Mouse (Mus musculus) layer of hippocampus, postnatal 10 days (tissue): ENCODE measurements around the gene C330021F23Rik. TPM values are rescaled to one million over a fixed set of nuclear protein-coding genes. Genes with fewer than 3 reads are reported as not detected.

Experiments
- DNase-seq, 2 experiments: peaks; one replicate each; pipeline ENCODE4 v3.0.0; 2021; ENCODE audit warnings: low spot score in 2 of 2
- total RNA-seq, 2 experiments: library from RNA; stranded (reverse); gene quantifications; 2 replicates each; pipeline ENCODE4 v1.2.3; 2021

Gene C330021F23Rik
- total RNA-seq, 2 experiments from 2014 or later, result not detected

DNA sequence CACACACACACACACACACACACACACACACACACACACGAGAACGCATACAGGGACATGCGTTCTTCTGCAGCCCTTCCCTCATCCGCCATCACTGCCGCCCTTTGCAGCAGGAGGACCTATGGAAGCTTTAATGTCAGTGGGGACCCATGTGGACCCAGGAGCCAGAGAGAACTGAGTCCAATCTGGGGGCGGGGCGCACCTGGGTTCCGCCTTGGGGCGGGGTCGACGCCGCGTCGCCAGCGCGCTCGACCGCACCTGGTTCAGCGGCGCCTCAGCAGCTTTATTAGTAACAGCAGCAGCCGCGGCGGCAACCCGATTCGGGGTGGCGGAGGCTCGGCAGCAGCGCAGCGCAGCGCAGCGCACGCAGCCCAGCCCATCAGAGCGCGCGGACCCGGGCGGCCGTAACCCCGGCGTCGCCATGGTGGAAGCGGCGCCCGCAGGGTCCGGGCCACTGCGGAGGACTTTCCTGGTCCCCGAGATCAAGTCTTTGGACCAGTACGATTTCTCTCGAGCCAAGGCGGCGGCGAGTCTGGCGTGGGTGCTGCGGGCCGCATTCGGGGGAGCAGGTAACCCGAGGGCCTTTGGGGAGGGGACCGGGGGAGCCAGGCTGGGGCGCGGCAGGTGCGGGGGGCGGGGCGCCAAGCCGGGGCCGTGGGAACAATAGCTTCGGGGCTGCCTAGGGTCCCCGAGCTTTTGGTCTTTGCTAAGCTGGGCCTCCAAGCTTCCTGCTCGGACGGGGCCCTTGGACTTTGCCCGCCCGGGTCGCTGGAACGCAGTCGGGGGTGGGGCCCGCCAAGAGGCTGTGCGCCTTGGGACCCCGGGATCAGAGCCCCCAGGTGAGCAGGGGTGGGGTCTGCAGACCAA is 19.8 kb downstream of the C330021F23Rik start:
- peak; percentile 52 to 73 for DNase-seq

DNA sequence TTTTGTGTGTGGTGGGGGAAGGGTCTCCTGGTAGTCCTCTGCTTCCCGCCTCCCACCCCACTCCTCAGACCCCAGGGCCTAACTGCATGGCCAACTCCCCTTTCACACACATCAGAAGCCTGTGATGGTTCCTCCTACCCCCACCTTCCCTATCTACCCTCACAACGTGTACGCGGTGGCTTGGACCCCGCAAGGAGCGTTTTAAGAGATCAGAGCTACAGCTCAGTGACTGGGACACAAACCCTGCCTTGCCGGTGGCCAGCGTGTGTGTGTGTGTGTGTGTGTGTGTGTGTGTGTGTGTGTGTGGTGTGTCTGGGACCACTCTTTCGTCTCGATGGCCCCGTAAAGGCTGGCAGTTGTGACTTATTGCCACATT is 20.5 kb downstream of the C330021F23Rik start:
- no peak for DNase-seq

DNA sequence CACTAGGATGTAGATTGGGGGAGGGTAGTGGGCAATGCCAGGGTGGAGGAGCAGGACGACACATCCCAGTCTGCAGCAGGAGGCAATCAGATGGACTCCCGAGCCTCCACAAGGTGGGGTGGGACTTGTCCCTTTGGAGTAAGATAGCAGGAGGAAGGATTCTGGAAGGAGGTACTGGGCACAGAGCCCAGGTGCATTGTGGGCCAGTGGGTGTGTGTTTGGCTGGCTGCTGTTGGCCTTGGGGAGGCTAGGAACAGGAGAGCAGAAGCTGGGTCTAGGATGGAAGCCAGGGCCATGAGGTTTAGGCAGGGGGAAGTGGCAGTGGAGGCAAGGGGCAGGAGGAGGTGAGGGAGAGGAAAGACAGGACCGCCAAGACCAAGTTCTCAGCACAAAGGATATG is 25.7 kb downstream of the C330021F23Rik start:
- DNase-seq, result no peak

DNA sequence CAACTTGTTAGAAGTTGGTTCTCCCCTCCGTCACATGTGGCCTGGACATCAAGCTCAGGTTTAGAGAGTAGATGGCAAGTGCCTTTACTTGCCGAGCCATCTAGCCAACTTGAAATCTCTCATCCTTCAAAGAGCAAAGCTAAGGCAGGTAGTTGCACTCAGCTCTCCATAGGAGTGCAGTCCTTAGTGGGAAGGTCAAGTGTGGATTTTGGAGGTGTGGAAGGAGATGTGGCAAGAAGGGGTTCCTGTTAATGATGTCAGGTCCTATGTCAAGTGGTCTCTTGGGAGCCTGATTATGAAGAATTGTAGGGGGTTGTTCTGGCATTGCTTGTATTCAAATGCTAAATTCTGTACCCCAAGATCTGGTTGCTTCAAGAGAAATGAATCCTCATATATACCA is 26.7 kb downstream of the C330021F23Rik start:
- no peak for DNase-seq

DNA sequence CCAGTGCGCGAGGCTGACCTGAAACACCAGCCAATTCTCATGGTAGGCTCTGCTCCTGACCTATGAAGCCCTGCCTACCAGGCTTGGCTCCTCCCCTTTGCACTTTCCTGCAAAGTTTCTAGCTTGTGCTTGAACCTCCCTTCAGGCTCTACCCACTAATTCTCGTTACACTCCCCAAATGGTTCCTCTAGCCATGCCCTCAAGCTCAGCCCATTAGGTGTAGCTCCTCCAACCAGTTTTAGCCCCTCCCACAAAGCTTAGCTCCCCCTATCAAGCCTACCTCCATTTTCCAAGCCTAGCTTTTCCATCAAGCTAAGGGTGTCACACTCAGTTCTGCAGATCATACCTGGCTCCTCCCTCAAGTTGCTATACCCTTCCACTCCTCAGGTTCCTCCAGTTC is 30.3 kb downstream of the C330021F23Rik start:
- no peak for DNase-seq

DNA sequence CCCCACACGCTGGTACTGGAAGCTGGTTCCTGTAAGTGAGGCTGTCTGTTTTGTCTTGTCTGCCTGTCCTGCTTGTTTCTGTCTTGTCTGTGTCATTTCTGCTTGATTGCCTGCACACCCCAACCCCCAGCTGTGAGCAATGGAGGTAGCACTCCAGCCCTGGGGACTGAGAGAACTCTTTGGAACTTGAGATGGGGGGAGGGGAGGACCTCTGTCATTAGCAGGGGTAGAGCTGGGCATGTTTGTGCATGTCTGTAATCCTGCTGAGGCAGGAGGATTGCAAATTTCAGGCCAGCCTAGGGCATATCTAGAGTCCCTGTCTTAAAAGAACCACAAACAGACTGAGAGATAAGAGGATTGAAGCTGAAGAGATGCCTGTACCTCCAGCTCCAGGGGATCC is 31.4 kb downstream of the C330021F23Rik start:
- no peak for DNase-seq

DNA sequence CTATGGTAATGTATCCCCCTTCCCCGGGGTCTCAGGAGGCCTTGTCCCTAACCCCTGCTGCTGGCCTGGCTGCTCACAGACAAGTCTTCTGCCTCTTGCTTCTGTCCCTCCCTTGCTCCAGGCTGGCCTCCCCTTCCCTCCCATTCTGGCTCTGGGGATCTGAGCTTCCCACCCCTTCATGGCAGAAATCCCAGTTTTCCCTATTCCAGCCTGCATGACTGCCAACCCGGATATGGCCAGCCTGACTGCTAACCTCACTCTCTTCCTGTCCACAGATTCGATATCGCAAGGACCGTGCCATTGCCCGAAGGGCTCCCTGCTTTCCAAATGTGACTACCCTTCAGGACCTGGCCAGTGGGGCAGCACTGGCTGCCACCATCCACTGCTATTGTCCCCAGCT is 32.6 kb downstream of the C330021F23Rik start:
- DNase-seq, result no peak

DNA sequence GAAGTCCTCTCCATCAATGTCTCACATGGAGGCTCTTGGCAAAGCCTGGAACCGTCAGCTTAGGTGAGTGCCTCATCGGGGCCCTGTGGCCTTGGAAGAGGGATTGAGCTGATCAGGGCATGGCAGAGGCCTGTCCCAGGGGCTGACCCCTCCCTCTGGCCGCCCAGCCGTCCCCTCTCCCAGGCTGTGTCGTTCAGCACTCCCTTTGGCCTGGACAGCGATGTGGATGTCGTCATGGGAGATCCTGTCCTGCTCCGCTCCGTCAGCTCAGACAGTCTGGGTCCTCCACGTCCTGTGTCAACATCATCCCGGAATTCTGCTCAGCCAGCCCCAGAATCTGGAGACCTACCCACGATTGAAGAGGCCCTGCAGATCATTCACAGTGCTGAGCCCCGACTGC is 35.6 kb downstream of the C330021F23Rik start:
- DNase-seq, result no peak

DNA sequence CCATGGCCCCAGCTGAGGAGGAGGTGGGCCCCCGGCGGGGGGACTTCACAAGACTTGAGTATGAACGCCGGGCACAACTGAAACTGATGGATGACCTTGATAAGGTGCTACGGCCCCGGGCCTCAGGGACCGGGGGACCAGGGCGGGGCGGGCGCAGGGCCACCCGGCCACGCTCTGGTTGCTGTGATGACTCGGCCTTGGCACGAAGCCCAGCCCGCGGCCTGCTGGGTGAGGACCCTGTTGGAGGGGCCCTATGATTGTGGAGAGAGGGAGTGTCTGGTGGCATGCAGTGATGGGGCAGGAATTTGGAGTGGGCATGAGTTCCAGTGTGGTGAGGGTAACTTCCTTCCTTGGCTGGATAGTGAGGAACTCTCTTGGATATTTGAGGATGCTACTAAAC is 38.8 kb downstream of the C330021F23Rik start:
- DNase-seq, result no peak

DNA sequence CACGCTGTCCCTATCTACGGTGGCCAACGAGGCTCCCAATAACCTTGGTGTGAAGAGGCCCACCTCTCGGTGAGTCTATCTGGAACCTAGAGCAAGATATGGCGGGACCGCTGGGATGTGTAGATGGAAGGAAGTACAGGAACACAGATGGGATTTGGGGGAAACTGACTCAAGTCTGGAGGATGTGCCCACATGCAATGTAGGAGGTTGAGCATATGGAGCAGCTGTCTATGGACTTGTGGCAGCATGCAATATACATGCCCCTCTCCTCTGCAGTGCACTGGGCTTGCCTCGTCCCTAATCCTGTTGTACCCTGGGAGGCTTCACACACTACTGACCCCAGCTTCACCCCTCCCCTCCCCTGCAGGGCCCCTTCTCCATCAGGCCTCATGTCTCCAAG is 40.0 kb downstream of the C330021F23Rik start:
- no peak for DNase-seq

DNA sequence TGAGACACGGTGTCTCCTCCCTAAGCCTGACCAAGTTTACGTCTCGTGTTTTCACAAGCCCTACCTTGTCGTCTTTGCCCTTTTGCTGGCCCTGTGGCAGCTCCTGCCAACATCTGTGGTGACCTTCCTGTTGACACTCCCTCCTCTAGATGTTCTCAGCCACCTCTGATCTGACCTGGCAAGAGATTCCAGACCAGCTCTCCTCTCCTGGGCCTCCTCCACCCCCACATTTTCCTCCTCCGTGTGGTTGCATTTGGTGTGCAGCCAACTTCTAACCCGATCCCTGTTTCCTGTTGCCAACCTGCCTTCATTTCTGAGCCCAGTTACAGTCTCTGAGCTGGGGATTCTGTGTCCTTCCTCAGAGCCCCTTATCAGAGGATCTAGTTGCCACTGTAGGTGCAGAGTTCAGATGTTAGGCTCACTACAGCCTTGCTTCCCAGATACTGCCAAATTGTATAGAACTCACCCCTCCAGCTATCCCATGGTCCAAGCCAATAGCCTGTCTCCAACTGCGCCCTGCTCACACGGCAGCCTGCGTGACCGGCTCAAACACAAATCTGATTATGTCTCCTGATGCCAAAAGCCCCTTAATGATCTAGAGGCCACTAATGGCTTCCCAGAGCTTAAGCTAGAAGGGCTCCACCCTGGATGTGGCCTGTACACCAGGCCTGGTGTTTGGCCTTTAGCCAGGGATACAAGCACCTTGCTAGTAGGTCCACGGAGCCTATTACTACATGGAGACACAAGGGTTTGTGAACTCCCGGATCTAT is 41.4 kb downstream of the C330021F23Rik start:
- no peak for DNase-seq

DNA sequence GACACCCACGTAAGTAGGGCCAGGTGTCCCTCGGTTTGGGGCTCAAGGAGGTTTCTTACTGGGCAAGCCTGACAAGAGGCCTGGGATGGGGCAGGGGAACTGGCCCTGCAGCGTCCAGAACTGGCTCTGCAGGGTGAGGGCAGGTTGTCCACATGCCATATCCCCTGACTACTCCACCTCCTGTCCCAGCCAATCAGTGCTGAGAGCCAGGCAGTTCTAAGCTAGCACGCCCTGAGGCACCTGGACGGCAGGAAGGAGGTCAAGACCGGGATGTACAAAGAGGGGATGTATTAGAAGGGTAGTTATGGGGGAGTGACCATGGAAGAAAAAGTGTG is 42.0 kb downstream of the C330021F23Rik start:
- DNase-seq, result no peak

DNA sequence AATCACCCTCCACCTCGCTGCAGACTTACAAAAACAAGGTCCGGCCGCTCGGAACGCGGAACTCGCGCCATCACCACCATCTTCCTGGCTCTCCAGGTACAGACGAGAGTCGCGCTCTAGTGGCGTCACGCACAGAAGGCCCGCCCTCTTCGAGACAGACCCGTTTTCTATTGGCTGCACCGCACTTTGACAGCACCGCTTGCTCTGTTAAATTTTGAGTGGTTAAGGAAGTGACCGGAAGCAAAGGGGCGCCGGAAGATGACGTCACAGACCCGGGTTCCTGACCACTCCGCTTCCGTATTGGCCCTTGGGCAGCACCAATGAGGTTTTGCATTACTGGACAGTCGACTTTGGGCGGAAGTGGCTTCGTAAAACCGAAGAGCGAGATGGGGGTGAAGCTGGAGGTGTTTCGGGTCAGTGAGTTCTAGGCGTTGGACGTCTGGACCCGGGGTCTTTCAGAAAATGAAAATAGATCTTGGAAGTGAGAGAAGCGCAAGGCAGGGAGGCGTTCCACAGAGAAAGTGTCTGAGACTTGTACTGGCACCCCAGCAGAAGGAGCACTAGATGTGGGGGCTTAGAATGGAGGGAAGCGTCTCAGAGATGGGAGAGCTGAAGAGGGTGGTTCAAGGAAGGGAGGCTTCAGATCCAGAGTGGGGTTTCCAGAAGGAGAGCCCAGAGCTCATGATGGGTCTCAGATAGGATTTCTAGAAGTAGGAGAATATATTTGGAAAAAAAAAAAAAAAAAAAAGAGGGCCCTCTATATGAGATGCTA is 53.6 kb downstream of the C330021F23Rik start, which contains the start of the genes Xab2 and Pet100:
Gene Xab2 (minus strand): TSS at position 118 of the 772 bp plus-strand sequence.
Gene Pet100 (plus strand): TSS at position 350 of the 772 bp plus-strand sequence.
- peak; percentile 98 to 99 for DNase-seq

DNA sequence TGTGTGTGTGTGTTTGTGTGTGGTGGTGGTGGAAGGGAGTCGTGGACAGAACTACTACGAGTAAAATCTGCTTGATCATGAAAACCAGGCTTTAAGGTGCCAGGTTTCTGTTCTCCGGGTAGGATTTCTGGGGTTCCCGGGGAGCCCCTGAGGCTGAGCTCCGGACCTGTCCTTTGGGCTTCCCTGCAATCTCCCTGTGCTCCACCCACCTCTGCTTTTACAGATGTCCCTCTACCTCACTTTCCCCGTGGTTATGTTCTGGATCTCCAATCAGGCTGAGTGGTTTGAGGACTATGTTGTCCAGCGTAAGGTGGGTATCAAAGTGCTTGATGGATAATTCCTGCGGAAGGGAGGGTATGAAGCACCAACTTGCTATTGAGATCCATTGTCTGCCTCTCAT is 54.3 kb downstream of the C330021F23Rik start:
- no peak for DNase-seq

DNA sequence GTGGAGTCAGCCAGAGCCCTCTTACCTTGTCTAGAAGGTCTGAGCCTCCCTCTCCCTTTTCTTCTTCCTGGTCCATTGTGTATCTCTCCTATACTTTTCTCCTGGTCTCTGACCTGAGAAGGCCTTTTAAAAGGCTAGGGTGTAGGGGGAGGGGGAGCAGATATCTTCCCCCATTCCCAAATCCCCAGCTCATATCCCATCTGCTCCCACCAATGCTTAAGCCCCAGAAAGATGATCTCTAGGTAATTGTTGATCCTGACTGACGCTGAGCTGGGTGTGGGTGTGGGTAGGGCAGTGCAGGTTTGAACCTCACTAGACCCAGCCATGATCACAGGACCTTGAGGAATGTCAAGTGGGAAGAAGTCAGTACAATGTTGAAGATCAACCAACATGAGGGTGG is 57.7 kb downstream of the C330021F23Rik start, which contains the start of gene Pcp2:
Gene Pcp2 (minus strand): TSS at position 101 of the 400 bp plus-strand sequence.
- no peak for DNase-seq

DNA sequence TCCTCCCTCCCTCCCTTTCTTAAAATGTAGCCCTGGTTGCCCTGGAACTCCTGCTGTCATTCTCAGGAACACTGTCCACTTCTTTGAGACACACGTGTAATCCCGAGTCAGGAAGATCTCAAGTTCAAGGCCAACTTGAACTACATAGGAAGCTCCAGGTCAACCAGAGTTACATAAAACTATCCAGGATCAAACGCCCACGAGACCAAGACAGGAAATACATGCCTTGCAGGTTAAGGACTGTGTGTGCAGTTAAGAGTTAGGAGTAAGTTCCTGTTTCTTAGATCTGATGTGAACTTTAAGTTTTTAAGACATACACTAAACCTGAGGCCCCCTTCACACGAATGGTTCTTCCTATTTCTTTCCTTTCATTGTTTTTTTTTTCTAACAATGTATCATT is 59.2 kb downstream of the C330021F23Rik start:
- DNase-seq, result no peak

DNA sequence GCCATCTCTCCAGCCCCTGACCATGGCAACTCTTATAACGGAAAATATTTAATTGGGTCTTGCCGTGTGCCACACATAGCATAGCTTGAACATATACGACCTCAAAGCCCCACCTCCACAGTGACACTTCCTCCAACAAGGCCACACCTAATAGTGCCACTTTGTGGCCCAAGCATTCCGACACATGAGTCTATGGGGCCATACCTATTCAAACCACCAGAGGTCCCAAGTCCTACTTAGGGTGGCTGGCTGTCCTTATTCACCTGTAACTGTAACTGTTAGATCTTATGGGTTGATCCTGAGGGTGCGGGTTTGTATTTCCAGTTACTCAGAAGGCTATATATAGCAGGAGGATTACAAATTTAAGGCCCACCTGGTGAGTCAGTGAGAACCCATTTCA is 60.2 kb downstream of the C330021F23Rik start:
- DNase-seq, result no peak

DNA sequence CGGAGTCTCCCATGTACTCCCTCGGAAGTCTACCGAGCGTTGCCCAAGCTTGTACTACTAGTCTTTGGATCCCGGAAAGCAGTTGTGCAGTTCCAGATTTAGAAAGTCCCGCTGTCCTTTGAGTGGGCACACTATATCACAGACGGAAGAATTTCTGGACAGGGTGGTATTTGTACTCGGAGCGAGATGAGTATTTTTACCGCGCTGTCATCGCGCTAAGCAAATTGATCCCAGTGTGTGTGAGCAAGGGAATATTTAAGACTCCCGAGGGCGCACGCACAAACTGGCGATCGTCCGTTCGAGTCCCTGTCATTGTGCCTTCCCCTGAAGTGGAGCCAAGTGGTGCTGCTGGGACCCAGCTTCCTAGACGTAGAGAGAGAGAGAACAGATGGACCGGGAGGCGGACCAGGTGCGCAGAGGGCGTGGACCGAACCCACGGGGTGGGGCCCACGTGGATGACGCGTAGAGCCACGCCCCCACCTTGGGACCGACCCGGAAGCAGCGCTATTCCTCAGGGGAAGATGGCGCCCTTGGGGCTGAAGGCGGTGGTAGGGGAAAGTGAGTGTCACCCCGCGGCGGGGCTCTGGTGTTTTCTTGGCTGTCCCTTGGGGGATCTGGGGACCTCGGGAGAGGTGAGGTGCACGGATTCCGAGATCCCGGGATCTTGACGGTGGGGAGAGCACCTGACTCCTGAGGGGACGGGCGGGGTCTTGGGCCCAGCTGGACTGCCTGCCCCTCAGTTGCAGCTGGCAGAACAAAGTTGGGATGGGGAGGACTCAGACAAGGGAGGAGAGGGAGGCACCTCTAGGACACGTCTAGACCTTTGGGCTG is 63.1 kb downstream of the C330021F23Rik start, which contains the start of gene Stxbp2:
Gene Stxbp2 (plus strand): TSS at position 309 of the 831 bp plus-strand sequence.
- DNase-seq, result peak; percentile 53 to 68

DNA sequence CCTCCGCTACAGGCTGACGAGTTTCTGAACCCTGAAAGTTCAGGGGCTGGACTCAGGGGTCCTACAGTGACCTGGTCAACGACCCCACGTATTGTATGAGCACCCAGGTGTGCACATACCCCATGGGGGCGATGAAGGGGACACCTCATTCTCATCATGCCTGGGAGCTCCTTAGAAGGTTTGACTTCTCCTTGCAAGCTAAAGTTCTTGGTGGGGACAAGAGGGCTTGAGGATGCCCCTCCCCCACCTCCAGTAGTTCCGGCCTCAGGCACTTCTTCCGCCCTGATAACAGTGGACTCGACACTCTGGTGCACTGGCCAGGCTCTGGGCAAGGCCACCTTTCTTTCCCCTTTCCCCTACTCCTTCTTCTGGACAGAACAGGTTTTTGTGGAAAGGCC is 63.7 kb downstream of the C330021F23Rik start:
- DNase-seq, result no peak
